Mouse (Mus musculus) induced T-regulatory cell, adult 2 months (primary cell): ENCODE measurements at regions not wholly inside any gene's neighbourhood (a gene's known extent, or its start where the extent isn't known, plus 50 kb on each side); places are given as distances from the start of the nearest gene placed in this dataset.

ENCODE experiments used
- DNase-seq: peaks from one replicate; pipeline ENCODE4 v3.0.0-alpha.2; 2012; ENCODE audit warnings: low read depth

DNA sequence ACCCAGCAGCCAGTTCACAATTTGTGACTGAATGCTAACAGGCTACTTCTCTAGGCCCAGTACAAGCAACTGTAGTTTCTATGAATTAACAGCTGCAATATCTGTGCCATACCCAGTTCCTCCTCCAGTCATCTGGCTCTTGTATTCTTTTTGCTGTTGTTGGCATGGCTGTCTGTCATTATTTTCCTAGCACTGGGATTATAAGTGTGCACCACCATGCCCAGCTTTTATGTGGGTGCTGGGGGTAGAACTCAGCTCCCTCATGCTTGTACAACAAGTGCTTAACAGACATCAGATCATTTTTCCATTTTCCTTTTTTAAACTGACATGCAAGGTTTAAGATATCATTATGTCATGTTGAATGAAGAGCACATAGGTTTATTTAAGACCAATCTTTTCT, 789.9 kb downstream of the Slc4a3 start:
- DNase-seq, result no peak

- DNase-seq, result no peak
Observed at GRCm38 (mm10) chr1:76362106-76362505, 816.0 kb downstream of the Slc4a3 start.

DNA sequence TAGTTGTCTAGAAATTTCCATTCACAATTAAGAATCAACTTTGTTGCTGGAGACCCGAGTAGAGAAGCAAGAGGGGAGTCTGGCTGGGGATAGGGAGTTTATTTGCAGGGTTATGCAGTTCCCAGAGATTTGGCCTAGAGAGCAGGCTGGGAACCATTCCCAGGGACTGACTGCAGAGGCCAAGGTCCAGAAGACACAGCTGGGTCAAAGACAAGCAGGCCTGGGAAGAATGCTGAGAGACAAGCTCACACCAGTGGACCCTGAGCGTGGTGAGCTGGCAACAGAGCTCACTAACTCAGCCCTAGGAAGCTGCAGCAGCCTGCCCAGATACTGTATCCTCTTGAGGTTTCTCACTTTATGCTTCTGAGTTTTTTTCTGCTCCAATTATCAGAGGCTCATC, 827.9 kb downstream of the Slc4a3 start:
- no peak for DNase-seq

GRCm38 (mm10) chr1:76378154-76378553, 832.1 kb downstream of the Slc4a3 start:
- DNase-seq, result no peak

DNA sequence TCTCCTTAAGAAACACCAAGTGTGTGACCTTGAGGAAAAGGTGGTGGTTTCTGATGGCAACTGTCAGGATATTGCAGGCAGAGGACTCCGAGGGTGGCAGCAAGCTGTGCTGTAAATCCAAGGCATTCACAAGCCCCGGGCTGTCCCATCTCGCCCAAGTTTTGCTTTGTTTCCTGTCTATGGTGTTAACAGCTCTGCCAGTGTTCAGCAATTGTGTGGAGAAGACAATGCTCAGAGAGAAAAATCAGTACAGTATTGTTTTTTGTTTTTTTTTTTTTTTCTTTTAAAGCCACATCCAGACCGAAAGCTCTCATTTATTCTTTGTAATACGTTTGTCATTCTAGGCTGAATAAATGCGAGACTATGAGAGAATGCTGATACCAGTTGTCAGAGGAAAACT, 846.5 kb downstream of the Slc4a3 start:
- DNase-seq, result no peak

- no peak for DNase-seq
Observed at GRCm38 (mm10) chr1:76394038-76394437, 848.0 kb downstream of the Slc4a3 start.

DNA sequence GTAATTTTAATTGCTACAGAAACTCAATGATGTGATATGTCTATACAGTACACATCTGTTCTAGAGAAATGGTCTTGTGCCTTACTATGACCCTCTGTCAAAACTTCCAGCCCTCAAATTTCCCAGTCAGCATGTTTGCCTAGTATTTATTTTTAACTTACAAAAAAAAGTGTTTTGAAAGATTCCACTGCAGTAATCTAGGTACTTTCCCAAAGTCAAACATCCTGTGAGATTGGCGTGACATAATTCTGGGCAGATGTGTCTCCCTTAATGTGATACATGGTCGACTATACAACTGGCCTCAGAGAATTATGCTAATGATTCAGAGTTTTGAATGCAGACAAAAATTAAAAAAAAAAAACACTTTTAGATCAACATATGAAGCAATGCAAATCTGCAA, 856.8 kb downstream of the Slc4a3 start:
- no peak for DNase-seq

DNA sequence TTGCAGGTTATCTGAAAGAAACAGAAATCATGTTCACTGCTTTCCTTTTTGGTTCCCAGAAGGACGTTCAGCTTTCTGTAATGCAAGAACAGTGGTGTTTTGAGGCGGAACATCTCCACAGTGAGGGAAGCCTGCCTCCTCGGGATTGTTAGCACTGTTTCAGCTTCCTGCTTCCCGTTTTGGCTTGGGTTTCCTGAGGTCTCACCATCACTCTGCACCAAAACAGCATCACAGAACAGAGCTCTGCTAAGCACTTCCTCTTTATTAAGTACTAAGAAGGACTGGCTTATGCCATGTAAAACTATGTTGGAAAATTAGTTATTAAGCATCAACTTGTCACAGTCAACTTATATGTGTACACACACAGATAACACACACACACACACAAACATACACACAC, 857.9 kb downstream of the Slc4a3 start:
- DNase-seq, result no peak

DNA sequence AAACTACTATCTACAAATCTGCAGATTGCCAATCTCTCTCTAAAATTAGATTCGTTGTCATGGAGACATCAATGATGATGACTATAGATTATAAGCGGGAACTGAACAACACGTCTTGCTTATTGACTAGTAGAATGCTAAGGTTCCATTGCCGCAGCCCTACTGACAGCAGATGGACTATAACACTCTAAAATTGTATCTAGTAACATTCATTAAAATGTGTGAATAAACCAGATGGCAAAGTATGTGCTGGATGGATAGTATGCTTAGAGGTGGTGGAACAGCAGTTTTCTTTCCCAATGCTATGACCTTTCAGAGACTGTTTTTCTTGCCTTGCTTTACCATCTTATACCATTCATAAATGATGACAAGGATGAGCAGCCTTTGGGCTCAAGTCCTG, 864.7 kb downstream of the Slc4a3 start:
- DNase-seq, result no peak

- DNase-seq, result no peak
Observed at GRCm38 (mm10) chr1:76420525-76420924, 874.5 kb downstream of the Slc4a3 start.

DNA sequence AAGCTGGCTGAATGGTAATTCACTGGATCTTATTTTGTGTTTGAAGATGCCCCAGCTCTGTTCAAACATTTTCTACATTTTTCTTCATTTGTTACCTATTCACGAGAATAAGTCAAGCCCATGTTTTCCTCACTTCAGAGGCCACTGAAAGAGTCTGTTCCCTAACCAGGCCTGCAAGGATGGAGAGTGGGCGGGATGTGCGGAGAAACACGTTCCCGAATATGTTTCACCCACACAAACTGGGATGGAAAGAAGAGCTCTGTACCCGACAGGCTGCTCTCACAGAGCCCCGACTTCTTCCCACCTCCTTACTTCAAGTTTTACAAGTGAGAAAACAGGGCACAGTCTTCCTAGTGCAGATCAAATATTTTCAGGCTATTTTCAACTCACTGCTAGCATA, 881.4 kb downstream of the Slc4a3 start:
- DNase-seq, result no peak

GRCm38 (mm10) chr1:76430041-76430610, 884.1 kb downstream of the Slc4a3 start:
- DNase-seq, result no peak

DNA sequence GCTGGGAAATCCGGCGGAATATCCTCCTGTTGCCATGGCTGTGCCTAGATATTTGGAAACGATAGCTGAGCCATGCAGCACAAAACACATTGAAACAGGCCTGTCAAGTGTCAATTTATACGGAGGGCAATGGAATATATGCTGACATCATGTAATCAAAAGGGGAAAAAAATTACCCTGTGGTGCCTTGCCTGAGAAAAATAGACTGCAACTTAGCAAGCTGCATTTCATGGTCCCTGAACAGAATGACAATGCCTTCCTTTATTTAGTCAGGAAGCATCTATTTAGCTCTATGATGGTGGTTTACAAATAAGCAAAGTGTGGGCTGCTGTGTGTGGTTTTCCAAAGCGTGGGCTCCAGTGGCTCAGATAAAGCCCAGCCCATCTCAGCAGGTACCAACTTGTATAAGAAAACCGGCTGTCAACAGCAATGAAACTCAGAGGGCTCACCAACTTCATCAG, 887.4 kb downstream of the Slc4a3 start:
- DNase-seq, result no peak

GRCm38 (mm10) chr1:76450539-76451214, 904.6 kb downstream of the Slc4a3 start:
- no peak for DNase-seq

GRCm38 (mm10) chr1:76453160-76453710, 907.2 kb downstream of the Slc4a3 start:
- no peak for DNase-seq

DNA sequence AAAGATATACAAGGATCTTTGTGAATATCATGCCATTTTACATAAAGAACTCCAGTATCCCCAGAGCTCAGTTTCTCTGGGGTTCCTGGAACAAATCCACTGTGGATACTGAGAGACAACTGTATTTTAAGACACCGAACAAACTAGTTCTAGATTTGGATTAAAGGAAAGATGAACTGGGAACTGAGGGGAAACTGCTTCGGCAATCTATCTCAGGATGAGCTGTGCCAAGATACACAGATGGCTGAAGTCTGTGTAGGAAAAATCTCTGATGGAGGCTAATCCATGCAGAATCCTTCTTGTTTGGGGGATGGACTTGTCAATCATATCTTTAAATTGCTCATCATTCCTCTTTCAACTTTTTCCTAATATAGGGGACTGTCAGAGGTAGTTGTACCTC, 920.5 kb downstream of the Slc4a3 start:
- DNase-seq, result no peak

- DNase-seq, result no peak
Observed at GRCm38 (mm10) chr1:76484193-76484592, 938.1 kb downstream of the Slc4a3 start.

- no peak for DNase-seq
Observed at GRCm38 (mm10) chr1:76487481-76487880, 941.4 kb downstream of the Slc4a3 start.

DNA sequence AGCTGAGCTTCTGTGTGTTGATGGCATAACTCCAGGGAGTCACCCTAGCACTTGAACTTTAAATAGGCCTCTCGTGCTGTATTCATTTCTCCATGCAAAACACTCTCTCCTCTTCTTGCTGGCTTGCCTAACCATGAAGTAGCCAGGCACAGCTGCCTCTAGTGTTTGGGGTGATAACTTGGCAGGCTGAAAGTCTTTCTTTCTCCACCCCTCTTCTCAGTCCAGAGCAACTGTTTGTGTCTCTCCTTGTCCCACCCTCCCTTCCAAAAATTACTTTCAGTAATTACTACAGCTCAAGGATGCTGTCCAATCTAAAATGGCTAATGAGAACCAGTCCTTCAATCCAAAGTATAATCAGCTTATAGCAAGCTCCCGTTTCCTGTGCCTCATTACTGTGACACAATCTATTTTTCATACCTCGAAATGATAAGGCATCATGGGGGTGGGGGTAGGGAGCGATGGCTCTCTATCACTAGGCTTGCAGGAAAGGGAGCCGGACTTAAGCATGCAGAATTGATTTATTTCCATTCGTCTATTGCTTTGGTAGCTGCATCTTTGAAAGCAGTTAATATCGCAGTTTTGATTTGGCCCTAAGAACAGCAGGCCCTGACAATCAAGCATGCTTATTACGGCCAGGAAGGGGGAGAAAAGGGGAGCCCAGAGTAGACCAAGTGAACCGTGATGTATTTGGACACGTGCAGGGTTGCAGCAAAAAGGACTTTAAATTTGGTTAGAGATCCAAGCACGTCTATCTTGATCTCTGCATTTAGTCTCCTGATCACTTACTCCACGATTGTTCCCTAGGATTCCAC, 943.8 kb downstream of the Slc4a3 start:
- no peak for DNase-seq

GRCm38 (mm10) chr1:76490719-76491118, 944.7 kb downstream of the Slc4a3 start:
- no peak for DNase-seq

DNA sequence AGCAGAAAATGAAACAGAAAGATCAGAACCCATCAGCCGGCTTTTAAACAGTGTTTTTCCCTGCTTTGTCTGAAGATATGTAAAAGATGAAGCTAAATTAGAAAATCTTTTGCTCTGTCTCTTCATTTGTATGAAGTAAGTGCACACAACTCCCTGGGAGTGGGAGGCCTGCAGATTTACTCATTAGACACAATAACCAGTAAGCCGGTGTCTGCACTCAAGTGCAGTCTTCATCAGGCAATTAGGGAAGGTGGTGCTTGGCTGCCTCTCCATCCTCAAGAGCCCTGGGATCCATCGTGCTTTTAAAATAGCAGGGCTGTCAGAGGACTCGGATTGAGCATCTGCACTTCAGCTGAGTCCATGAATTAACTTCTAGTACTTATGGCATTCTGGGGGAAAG, 945.1 kb downstream of the Slc4a3 start:
- no peak for DNase-seq

DNA sequence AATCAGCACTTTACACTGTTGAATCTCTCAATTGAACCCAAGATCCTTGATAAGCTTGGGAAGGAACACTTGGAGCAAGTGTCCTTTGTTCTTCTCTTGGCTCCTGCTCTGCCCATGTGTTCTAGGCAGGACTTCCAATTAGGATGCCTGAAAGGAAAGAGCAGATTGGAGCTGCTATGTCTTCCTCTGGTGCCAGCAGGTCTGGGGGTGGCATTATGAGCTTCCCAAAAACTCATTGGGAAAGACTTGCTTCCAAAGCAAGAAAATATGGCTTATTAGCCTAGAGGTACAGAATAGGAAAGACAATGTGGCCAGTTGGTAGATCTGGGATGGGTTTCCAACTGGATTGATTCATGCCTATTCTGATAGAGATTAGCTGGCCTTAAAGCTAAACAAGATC, 959.1 kb downstream of the Slc4a3 start:
- DNase-seq, result no peak

DNA sequence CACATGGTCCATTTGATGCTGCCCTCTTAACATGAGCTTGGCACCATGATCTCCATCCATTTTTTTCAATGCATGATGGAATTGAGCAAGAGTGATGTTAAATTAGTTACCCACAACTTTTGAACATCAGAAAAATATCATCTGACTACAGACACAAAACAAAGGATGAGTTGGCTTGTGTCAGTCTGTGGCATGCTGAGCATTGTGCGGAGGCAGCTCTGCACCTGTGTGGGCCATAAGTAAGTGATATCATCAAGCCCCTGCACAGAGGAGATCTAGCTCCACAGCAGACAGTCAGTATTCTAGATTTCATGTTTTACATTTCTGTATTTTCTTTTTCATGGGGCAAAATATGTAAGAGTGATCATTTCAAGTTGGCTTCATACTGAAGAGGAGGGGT, 962.8 kb downstream of the Slc4a3 start:
- no peak for DNase-seq
